Mouse (Mus musculus) embryonic fibroblast, embryonic 13.5 days (primary cell): ENCODE measurements around the gene Gabbr2. TPM values are rescaled to one million over a fixed set of nuclear protein-coding genes. Genes with fewer than 3 reads are reported as not detected.

ENCODE experiments used
- H3K27ac ChIP-seq: 2 replicates; pipeline ENCODE4 v1.5.1; 2012; ENCODE audit warnings: low read length, control low read depth, inconsistent platforms; ENCODE audit not compliant: insufficient read depth
- H3K4me1 ChIP-seq: 2 replicates; pipeline ENCODE4 v1.6.1; 2011; ENCODE audit warnings: low read length; ENCODE audit not compliant: control insufficient read depth, insufficient read depth
- H3K4me3 ChIP-seq: 2 replicates; pipeline ENCODE4 v1.5.1; 2011; ENCODE audit warnings: mild to moderate bottlenecking, control low read depth, low read length; ENCODE audit not compliant: insufficient read depth
- CTCF ChIP-seq: IDR thresholded peaks from 2 replicates; pipeline ENCODE4 v1.5.1; 2011; ENCODE audit warnings: mild to moderate bottlenecking, control low read depth, low read length, moderate library complexity, borderline replicate concordance; ENCODE audit not compliant: insufficient read depth
- POLR2A ChIP-seq: IDR thresholded peaks from 2 replicates; pipeline ENCODE4 v1.6.1; 2011; ENCODE audit warnings: low read depth, mild to moderate bottlenecking, control low read depth, low read length, moderate library complexity
- polyA plus RNA-seq: library from polyadenylated mRNA; stranded (reverse); fragments of >200 nt; gene quantifications from 2 replicates; pipeline ENCODE4 v1.2.4, GENCODE M21; 2011; ENCODE audit warnings: low read depth; ENCODE audit not compliant: missing spikeins, insufficient read length

The Gabbr2 gene
- polyA plus RNA-seq, 1 experiment = 0.30 TPM

GRCm38 (mm10) chr4:47020563-47020962, 28.9 kb upstream of the Gabbr2 start:
- TF ChIP-seq POLR2A = no peak
- 0 out of 2 replicates have a peak, but pooled peaks have one; percentile 34 for TF ChIP-seq CTCF
- Histone ChIP-seq H3K4me1 (no peaks in the 10 kb centered on the region), H3K4me3 (no peak overlapping the region), H3K27ac (no peak overlapping the region)

GRCm38 (mm10) chr4:47015156-47015555, 23.5 kb upstream of the Gabbr2 start:
- H3K4me1 ChIP-seq = no peaks in the 10 kb centered on the region
- H3K4me3 ChIP-seq = no peak overlapping the region
- H3K27ac ChIP-seq = no peak overlapping the region
- TF ChIP-seq POLR2A = no peak
- no peak for TF ChIP-seq CTCF

GRCm38 (mm10) chr4:47012476-47012875, 20.8 kb upstream of the Gabbr2 start:
- H3K4me3 ChIP-seq = no peak overlapping the region
- H3K27ac ChIP-seq = no peak overlapping the region
- no peaks in the 10 kb centered on the region for H3K4me1 ChIP-seq
- TF ChIP-seq POLR2A (no peak), CTCF (no peak)

- Histone ChIP-seq H3K27ac (no peak overlapping the region), H3K4me1 (no peaks in the 10 kb centered on the region), H3K4me3 (no peak overlapping the region)
- TF ChIP-seq POLR2A = no peak
- no peak for TF ChIP-seq CTCF
Measured at GRCm38 (mm10) chr4:47010400-47011231, 18.9 kb upstream of the Gabbr2 start.

GRCm38 (mm10) chr4:47000626-47001395, 9.1 kb upstream of the Gabbr2 start:
- H3K27ac ChIP-seq = no peak overlapping the region
- no peak overlapping the region for H3K4me3 ChIP-seq
- TF ChIP-seq POLR2A = no peak
- no peak for TF ChIP-seq CTCF
- no peaks in the 10 kb centered on the region for H3K4me1 ChIP-seq

GRCm38 (mm10) chr4:46997969-46998368, 6.3 kb upstream of the Gabbr2 start:
- no peak overlapping the region for H3K27ac ChIP-seq
- H3K4me1 ChIP-seq = no peaks in the 10 kb centered on the region
- TF ChIP-seq POLR2A = no peak
- no peak for TF ChIP-seq CTCF
- no peak overlapping the region for H3K4me3 ChIP-seq

- Histone ChIP-seq H3K4me1 (no peaks in the 10 kb centered on the region), H3K27ac (no peak overlapping the region), H3K4me3 (no peak overlapping the region)
- TF ChIP-seq CTCF = no peak
- TF ChIP-seq POLR2A = no peak
Measured at GRCm38 (mm10) chr4:46992827-46993473, 1.3 kb upstream of the Gabbr2 start.

GRCm38 (mm10) chr4:46991959-46992316, 265 bp upstream of the Gabbr2 start:
- no peak overlapping the region for H3K4me3 ChIP-seq
- TF ChIP-seq POLR2A (no peak), CTCF (no peak)
- no peaks in the 10 kb centered on the region for H3K4me1 ChIP-seq
- H3K27ac ChIP-seq = no peak overlapping the region

GRCm38 (mm10) chr4:46990281-46991015, 1.2 kb downstream of the Gabbr2 start:
- H3K4me1 ChIP-seq = no peaks in the 10 kb centered on the region
- H3K4me3 ChIP-seq = no peak overlapping the region
- TF ChIP-seq POLR2A (no peak), CTCF (no peak)
- H3K27ac ChIP-seq = no peak overlapping the region
